Mouse (Mus musculus): Measurements from ENCODE around the gene Rubcn.

- no peak for TF ChIP-seq CTCF (IDR thresholded peaks at IDR 0.05)
- TF ChIP-seq EP300 (IDR thresholded peaks at IDR 0.05) = no peak
These were observed 67.2 kb downstream of the Rubcn start, which contains the start of gene Smbd1 for GRCm38 (mm10) chr16:32810321-32810720.

Data from lung, postnatal 0 days (tissue).